Mouse (Mus musculus) small intestine, adult 2 months (tissue): ENCODE results near the gene Tchp.

Source experiments
- CTCF ChIP-seq: fragments of 200-500 bp; IDR thresholded peaks from 2 replicates; pipeline ENCODE4 v1.5.1; 2012; ENCODE audit warnings: low read depth, mild to moderate bottlenecking, control low read depth, inconsistent platforms, low read length, moderate library complexity, mixed read lengths; ENCODE audit not compliant: insufficient replicate concordance, insufficient read length; ENCODE audit errors: extremely low read depth
- POLR2A ChIP-seq: fragments of 200-500 bp; IDR thresholded peaks from 2 replicates; pipeline ENCODE4 v1.6.1; 2012; ENCODE audit warnings: low read depth, mild to moderate bottlenecking, control low read depth, inconsistent platforms, low read length, moderate library complexity

GRCm38 (mm10) chr5:114742572-114742971 is 35.0 kb downstream of the Tchp start:
- TF ChIP-seq CTCF (no peak), POLR2A (no peak)
